Mouse (Mus musculus): Measurements from ENCODE around the gene Cdc25b. TPM values are rescaled to one million over a fixed set of nuclear protein-coding genes. Genes with fewer than 3 reads are reported as not detected.

The Cdc25b gene
- polyA plus RNA-seq, 1 experiment from 2014 or later = 36.1 TPM

- peak overlapping the region; percentile 72 for H3K4me3 ChIP-seq (replicated peaks; ENCODE audit: low read depth, low read length)
- ATAC-seq (replicated peaks; ENCODE audit: low FRiP score, low read depth) (no peak), DNase-seq (ENCODE audit: low spot score) (no peak)
- H3K36me3 ChIP-seq (ENCODE audit: insufficient read depth, low read length) = no peaks in the 10 kb centered on the region
- TF ChIP-seq CTCF (IDR thresholded peaks at IDR 0.05; ENCODE audit: low read depth) = no peak
- H3K9me3 ChIP-seq (replicated peaks; ENCODE audit: low read length) = no peaks in the 10 kb centered on the region
- 2% methylated on average over 14 of the region's 14 CpGs for WGBS
- H3K27me3 ChIP-seq (ENCODE audit: insufficient read depth, low read length) = no peaks in the 10 kb centered on the region
- peak overlapping the region; percentile 85; the same call in 1 of the 2 replicates for H3K27ac ChIP-seq
- peak overlapping the region; percentile 99 for H3K4me2 ChIP-seq (ENCODE audit: low read length)
- peak overlapping the region; percentile 40; the same call in 1 of the 2 replicates for H3K9ac ChIP-seq (ENCODE audit: low read depth, low read length)
- peaks cover 17% of the 10 kb centered on the region for H3K4me1 ChIP-seq (replicated peaks; ENCODE audit: insufficient read depth, low read length)
Observed at GRCm38 (mm10) chr2:131186343-131186742, 406 bp upstream of the Cdc25b start.

GRCm38 (mm10) chr2:131187602-131187922, 813 bp downstream of the Cdc25b start:
- Histone ChIP-seq H3K36me3 (ENCODE audit: insufficient read depth, low read length) (peaks cover 10% of the 10 kb centered on the region), H3K9ac (ENCODE audit: low read depth, low read length) (peak overlapping the region; percentile 69), H3K4me2 (ENCODE audit: low read length) (peak overlapping the region; percentile 99), H3K9me3 (replicated peaks; ENCODE audit: low read length) (no peaks in the 10 kb centered on the region), H3K27me3 (ENCODE audit: insufficient read depth, low read length) (no peaks in the 10 kb centered on the region), H3K4me3 (replicated peaks; ENCODE audit: low read depth, low read length) (peak overlapping the region; percentile 72), H3K27ac (peak overlapping the region; percentile 85), H3K4me1 (replicated peaks; ENCODE audit: insufficient read depth, low read length) (peaks cover 17% of the 10 kb centered on the region)
- WGBS = 28% methylated on average over 3 of the region's 3 CpGs
- TF ChIP-seq CTCF (IDR thresholded peaks at IDR 0.05; ENCODE audit: low read depth) = no peak
- ATAC-seq (replicated peaks; ENCODE audit: low FRiP score, low read depth) (no peak), DNase-seq (ENCODE audit: low spot score) (no peak)

- no peak overlapping the region for H3K4me3 ChIP-seq (replicated peaks; ENCODE audit: low read depth, low read length)
- WGBS = 92% methylated on average over 5 of the region's 5 CpGs
- no peak for ATAC-seq (replicated peaks; ENCODE audit: low FRiP score, low read depth)
- H3K9ac ChIP-seq (ENCODE audit: low read depth, low read length) = no peak overlapping the region
- H3K4me2 ChIP-seq (ENCODE audit: low read length) = peak overlapping the region; percentile 99; the same call in 1 of the 2 replicates
- H3K27ac ChIP-seq = no peak overlapping the region
- no peak for TF ChIP-seq CTCF (IDR thresholded peaks at IDR 0.05; ENCODE audit: low read depth)
- no peak for DNase-seq (ENCODE audit: low spot score)
- no peaks in the 10 kb centered on the region for H3K27me3 ChIP-seq (ENCODE audit: insufficient read depth, low read length)
- H3K4me1 ChIP-seq (replicated peaks; ENCODE audit: insufficient read depth, low read length) = peaks cover 17% of the 10 kb centered on the region
- H3K36me3 ChIP-seq (ENCODE audit: insufficient read depth, low read length) = peaks cover 18% of the 10 kb centered on the region
- H3K9me3 ChIP-seq (replicated peaks; ENCODE audit: low read length) = no peaks in the 10 kb centered on the region
Observed at GRCm38 (mm10) chr2:131188311-131188710, 1.6 kb downstream of the Cdc25b start.

GRCm38 (mm10) chr2:131189521-131190309, 3.0 kb downstream of the Cdc25b start:
- peak overlapping the region; percentile 76 for H3K27ac ChIP-seq
- H3K4me1 ChIP-seq (replicated peaks; ENCODE audit: insufficient read depth, low read length) = peaks cover 17% of the 10 kb centered on the region
- no peak for TF ChIP-seq CTCF (IDR thresholded peaks at IDR 0.05; ENCODE audit: low read depth)
- ATAC-seq (replicated peaks; ENCODE audit: low FRiP score, low read depth) (no peak), DNase-seq (ENCODE audit: low spot score) (no peak)
- H3K9ac ChIP-seq (ENCODE audit: low read depth, low read length) = no peak overlapping the region
- WGBS = 40% methylated on average over 5 of the region's 5 CpGs
- no peaks in the 10 kb centered on the region for H3K27me3 ChIP-seq (ENCODE audit: insufficient read depth, low read length)
- no peak overlapping the region for H3K4me3 ChIP-seq (replicated peaks; ENCODE audit: low read depth, low read length)
- peaks cover 31% of the 10 kb centered on the region for H3K36me3 ChIP-seq (ENCODE audit: insufficient read depth, low read length)
- H3K9me3 ChIP-seq (replicated peaks; ENCODE audit: low read length) = no peaks in the 10 kb centered on the region
- 0 out of 2 replicates have a peak overlapping the region, but pooled peaks have one; percentile 8 for H3K4me2 ChIP-seq (ENCODE audit: low read length)

GRCm38 (mm10) chr2:131190344-131191004, 3.7 kb downstream of the Cdc25b start:
- H3K4me2 ChIP-seq (ENCODE audit: low read length) = no peak overlapping the region
- H3K4me3 ChIP-seq (replicated peaks; ENCODE audit: low read depth, low read length) = no peak overlapping the region

GRCm38 (mm10) chr2:131191005-131191390, 4.2 kb downstream of the Cdc25b start:
- peaks cover 17% of the 10 kb centered on the region for H3K4me1 ChIP-seq (replicated peaks; ENCODE audit: insufficient read depth, low read length)
- H3K9me3 ChIP-seq (replicated peaks; ENCODE audit: low read length) = no peaks in the 10 kb centered on the region
- H3K4me2 ChIP-seq (ENCODE audit: low read length) = no peak overlapping the region
- DNase-seq (ENCODE audit: low spot score) (no peak), ATAC-seq (replicated peaks; ENCODE audit: low FRiP score, low read depth) (no peak; the same call in 1 of the 2 replicates)
- no peak overlapping the region for H3K4me3 ChIP-seq (replicated peaks; ENCODE audit: low read depth, low read length)
- peaks cover 36% of the 10 kb centered on the region for H3K36me3 ChIP-seq (ENCODE audit: insufficient read depth, low read length)
- H3K27me3 ChIP-seq (ENCODE audit: insufficient read depth, low read length) = no peaks in the 10 kb centered on the region
- TF ChIP-seq CTCF (IDR thresholded peaks at IDR 0.05; ENCODE audit: low read depth) = no peak
- H3K27ac ChIP-seq = peak overlapping the region; percentile 76
- WGBS = 67% methylated on average over 7 of the region's 7 CpGs
- H3K9ac ChIP-seq (ENCODE audit: low read depth, low read length) = no peak overlapping the region

More at GRCm38 (mm10) chr2:131190344-131191004, 3.7 kb downstream of the Cdc25b start:
- Histone ChIP-seq H3K9ac (ENCODE audit: low read depth, low read length) (no peak overlapping the region), H3K27me3 (ENCODE audit: insufficient read depth, low read length) (no peaks in the 10 kb centered on the region), H3K9me3 (replicated peaks; ENCODE audit: low read length) (no peaks in the 10 kb centered on the region), H3K27ac (peak overlapping the region; percentile 76), H3K36me3 (ENCODE audit: insufficient read depth, low read length) (peaks cover 36% of the 10 kb centered on the region), H3K4me1 (replicated peaks; ENCODE audit: insufficient read depth, low read length) (peaks cover 17% of the 10 kb centered on the region)
- 23% methylated on average over 10 of the region's 10 CpGs for WGBS
- TF ChIP-seq CTCF (IDR thresholded peaks at IDR 0.05; ENCODE audit: low read depth) = no peak
- peak; percentile 82 for DNase-seq (ENCODE audit: low spot score)
- peak; percentile 81 for ATAC-seq (replicated peaks; ENCODE audit: low FRiP score, low read depth)
